Mouse (Mus musculus): ENCODE data around the gene Gm2001.
"Not testable (repeated sequence)": the region's sequence is repeated elsewhere in the genome, so short reads cannot be mapped to it uniquely, and the experiment has no call there.

Gene Gm2001

GRCm38 (mm10) chr12:87842239-87842638, at the start of gene Gm2001:
Gene Gm2001, minus strand, starts transcription at chr12:87842339.
- DNase-seq (ENCODE audit: low read depth): not testable (repeated sequence)

GRCm38 (mm10) chr12:87873772-87874171, 31.6 kb upstream of the Gm2001 start, which contains the start of gene Gm2016:
Gene Gm2016, plus strand, starts transcription at chr12:87874072.
- not testable (repeated sequence) for DNase-seq (ENCODE audit: low read depth)

- DNase-seq (ENCODE audit: low read depth): not testable (repeated sequence)
These were observed 21.9 kb upstream of the Gm2001 start for GRCm38 (mm10) chr12:87864048-87864447.

GRCm38 (mm10) chr12:87863638-87864037, 21.5 kb upstream of the Gm2001 start:
- DNase-seq (ENCODE audit: low read depth): not testable (repeated sequence)

GRCm38 (mm10) chr12:87861740-87862692, 19.9 kb upstream of the Gm2001 start:
- DNase-seq (ENCODE audit: low read depth): not testable (repeated sequence)

GRCm38 (mm10) chr12:87856067-87856466, 13.9 kb upstream of the Gm2001 start:
- DNase-seq (ENCODE audit: low read depth): not testable (repeated sequence)

- DNase-seq (ENCODE audit: low read depth): not testable (repeated sequence)
These were observed 8.5 kb upstream of the Gm2001 start for GRCm38 (mm10) chr12:87850657-87851056.

GRCm38 (mm10) chr12:87816277-87816676, 25.9 kb downstream of the Gm2001 start, which contains the start of gene BB287469:
Gene BB287469, plus strand, starts transcription at chr12:87816577.
- not testable (repeated sequence) for DNase-seq (ENCODE audit: low read depth)

- DNase-seq (ENCODE audit: low read depth): not testable (repeated sequence)
These were observed 44.2 kb downstream of the Gm2001 start for GRCm38 (mm10) chr12:87797971-87798370.

- not testable (repeated sequence) for DNase-seq (ENCODE audit: low read depth)
These were observed 46.9 kb downstream of the Gm2001 start, which contains the start of gene Gm21936 for GRCm38 (mm10) chr12:87795212-87795611. Gene Gm21936, plus strand, starts transcription at chr12:87795512.
